Mouse (Mus musculus): ENCODE measurements around the gene Ctbp2.

The Ctbp2 gene

GRCm38 (mm10) chr7:133041784-133042183 is 82.4 kb downstream of the Ctbp2 start:
- no peak for DNase-seq (ENCODE audit: low read depth, low spot score)

GRCm38 (mm10) chr7:133040688-133041345 is 83.3 kb downstream of the Ctbp2 start:
- DNase-seq (ENCODE audit: low read depth, low spot score) = no peak

GRCm38 (mm10) chr7:133039556-133040255 is 84.4 kb downstream of the Ctbp2 start:
- no peak for DNase-seq (ENCODE audit: low read depth, low spot score)

GRCm38 (mm10) chr7:133037618-133038017 is 86.5 kb downstream of the Ctbp2 start:
- peak; percentile 34 for DNase-seq (ENCODE audit: low read depth, low spot score)

DNA sequence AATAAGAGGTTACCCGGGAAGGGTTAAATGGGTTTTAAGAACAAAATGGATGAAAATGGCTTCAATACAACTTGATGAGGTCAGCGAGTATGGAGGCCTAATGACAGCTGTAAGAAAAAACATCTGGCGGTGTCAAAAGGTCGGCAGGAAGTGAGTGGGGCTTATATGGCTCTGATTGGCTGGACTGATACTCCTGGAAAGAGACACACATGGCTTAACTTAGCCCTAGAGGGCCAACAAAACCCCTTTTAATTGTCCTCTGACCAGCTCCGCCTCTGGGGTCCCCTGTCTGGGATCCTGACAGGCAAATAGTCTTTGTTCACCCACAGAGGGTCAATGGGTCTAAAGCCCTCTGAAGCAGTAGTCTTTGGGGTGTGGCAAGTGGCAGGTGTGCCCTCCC is 86.9 kb downstream of the Ctbp2 start:
- DNase-seq (ENCODE audit: low read depth, low spot score) = peak; percentile 83

GRCm38 (mm10) chr7:133035901-133036300 is 88.3 kb downstream of the Ctbp2 start:
- no peak for DNase-seq (ENCODE audit: low read depth, low spot score)

- DNase-seq (ENCODE audit: low read depth, low spot score) = peak; percentile 81
Observed at GRCm38 (mm10) chr7:133032589-133033203, 91.5 kb downstream of the Ctbp2 start.

DNA sequence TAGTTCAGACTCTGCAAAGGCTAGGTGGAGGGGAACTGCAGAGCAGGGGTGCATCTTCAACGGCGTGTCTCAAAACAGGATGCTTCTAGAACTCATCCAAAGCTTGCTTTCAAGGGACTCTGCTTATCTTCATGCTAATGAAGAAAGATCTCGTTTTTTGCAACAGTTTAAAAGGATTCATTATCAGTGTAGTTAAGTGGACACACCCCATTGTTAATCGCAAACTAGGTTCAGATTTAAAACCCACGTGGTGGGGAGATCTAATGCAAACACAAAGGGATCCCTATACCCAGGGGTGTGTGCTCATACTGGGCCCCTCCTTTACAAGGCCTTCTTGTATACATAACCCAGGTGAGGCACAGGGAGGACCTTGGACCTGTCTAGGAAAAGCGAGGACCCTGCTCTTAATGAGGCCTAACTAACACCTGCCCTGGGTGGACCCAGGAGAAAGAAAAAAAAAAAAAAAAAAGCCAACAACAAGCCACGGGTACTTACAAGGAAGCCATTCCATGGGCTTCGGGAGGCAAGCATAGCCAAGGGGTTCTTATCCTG is 94.6 kb downstream of the Ctbp2 start:
- DNase-seq (ENCODE audit: low read depth, low spot score) = no peak

DNA sequence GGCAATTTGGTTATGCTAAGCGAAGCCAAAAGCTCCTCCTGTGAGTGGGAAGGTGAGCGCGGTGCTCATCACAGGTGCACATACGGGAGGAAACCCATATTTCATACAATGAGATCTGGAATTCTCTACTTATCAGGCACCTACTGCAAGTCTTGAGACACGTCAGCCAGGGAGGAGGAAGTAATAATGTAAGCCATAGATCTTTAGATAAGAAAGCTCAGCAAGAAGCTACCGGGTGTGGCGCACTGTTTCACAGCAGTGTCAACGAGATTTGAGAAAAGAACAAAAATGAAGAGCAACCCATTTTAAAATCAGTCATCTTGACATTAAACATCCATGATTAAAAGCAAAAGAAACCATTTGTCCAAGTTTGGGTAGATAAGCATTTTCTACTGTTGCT is 95.2 kb downstream of the Ctbp2 start:
- no peak for DNase-seq (ENCODE audit: low read depth, low spot score)

DNA sequence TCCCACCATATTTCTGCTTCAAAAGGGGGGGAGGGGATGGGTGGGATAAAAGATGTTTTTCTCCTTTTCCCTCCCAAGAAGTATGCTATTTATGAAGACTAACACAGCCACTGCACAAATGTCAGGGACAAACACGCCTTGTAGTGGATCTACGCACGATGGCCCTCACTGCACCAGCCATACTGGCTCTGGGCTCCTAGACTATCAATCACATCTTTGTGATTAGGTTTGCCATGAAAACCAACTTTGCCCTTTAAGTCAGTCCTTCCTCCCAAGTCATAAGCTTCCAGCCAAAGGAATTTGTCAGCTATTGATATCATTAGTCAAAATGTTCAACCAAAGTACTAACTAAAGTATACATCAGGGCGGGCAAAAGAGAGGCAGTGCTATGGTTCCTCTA is 96.2 kb downstream of the Ctbp2 start:
- DNase-seq (ENCODE audit: low read depth, low spot score) = no peak

- DNase-seq (ENCODE audit: low read depth, low spot score) = no peak
Observed at GRCm38 (mm10) chr7:133024694-133025093, 99.5 kb downstream of the Ctbp2 start.

DNA sequence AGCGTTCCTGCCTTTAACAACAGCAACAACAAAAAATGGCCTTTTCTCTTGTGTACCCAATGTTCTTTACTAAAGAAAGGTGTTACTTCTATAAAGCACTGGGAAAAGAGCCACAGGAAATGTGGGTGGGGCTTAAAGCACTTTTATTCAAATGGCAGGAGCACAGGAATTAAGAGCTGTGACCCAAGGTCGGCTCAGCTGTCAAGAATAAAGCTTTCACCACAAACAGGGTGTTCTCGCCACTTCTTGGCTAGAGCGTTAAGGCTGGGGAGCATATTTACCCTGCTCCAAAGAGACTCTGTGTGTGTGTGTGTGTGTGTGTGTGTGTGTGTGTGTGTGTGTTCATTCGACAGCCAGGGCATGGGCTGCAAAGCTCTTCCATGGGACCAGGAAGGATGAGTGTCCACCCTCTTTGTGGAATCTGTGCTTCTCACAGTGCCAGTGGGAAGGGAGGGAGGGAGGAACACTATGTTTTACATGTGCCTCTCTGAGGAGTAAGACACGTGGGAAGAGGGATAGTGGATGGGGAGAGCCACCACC is 104.6 kb downstream of the Ctbp2 start:
- no peak for DNase-seq (ENCODE audit: low read depth, low spot score)

DNA sequence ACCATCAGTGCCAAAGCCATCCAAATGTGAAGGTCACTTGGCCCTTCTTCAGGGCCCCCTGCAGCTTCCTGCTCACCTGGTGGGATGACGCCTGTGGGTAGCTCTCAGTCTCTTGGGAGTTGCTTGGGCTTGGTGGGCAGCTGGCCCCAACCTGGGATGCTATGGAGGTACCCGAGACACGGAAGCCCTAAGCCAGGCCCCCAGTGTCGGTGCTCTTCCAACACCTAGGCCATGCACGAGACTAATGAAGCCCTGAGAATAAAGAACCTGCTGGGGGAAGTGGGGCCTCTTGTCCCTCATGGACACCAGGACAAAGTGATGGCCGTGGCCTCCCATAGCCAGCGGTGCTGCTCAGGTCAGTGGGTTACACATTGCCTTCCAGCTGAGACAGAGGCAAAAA is 105.2 kb downstream of the Ctbp2 start:
- no peak for DNase-seq (ENCODE audit: low read depth, low spot score)

- DNase-seq (ENCODE audit: low read depth, low spot score) = no peak
Observed at GRCm38 (mm10) chr7:133015416-133016070, 108.6 kb downstream of the Ctbp2 start.

- DNase-seq (ENCODE audit: low read depth, low spot score) = no peak
Observed at GRCm38 (mm10) chr7:133014631-133015030, 109.5 kb downstream of the Ctbp2 start.

- DNase-seq (ENCODE audit: low read depth, low spot score) = no peak
Observed at GRCm38 (mm10) chr7:133013923-133014322, 110.2 kb downstream of the Ctbp2 start.

- no peak for DNase-seq (ENCODE audit: low read depth, low spot score)
Observed at GRCm38 (mm10) chr7:133012637-133013366, 111.4 kb downstream of the Ctbp2 start.

- DNase-seq (ENCODE audit: low read depth, low spot score) = no peak
Observed at GRCm38 (mm10) chr7:133011611-133012010, 112.5 kb downstream of the Ctbp2 start.

GRCm38 (mm10) chr7:133011191-133011590 is 113.0 kb downstream of the Ctbp2 start:
- no peak for DNase-seq (ENCODE audit: low read depth, low spot score)

- no peak for DNase-seq (ENCODE audit: low read depth, low spot score)
Observed at GRCm38 (mm10) chr7:133010477-133010876, 113.7 kb downstream of the Ctbp2 start.

DNA sequence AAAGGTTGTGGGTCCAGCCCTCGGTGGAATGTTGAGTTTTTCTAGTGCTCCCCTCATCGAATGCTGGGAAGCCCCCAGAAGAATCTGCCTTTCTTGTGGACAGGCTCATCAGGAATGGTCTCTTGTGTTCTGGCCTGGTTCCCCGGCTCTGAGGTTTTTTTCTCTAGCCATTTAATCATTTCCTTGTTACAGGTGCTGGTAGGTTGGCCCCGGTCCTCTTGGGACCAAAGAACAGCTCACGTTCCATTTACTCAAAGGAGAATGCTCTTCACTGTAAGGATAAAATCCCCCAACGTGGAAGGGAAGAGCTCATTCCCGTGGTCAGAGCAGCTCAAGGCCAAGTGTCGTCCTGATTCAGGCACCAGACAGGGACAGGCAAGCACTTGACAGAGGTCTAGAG is 114.5 kb downstream of the Ctbp2 start:
- DNase-seq (ENCODE audit: low read depth, low spot score) = no peak

Measured in mesoderm, embryonic 11.5 days (tissue).